Mouse (Mus musculus) liver (tissue): ENCODE measurements around the gene Dlgap3.

Source experiments
- DNase-seq: peaks from one replicate; pipeline ENCODE4 v3.0.0-alpha.2; 2020; ENCODE audit warnings: mixed read lengths

Dlgap3 gene

DNA sequence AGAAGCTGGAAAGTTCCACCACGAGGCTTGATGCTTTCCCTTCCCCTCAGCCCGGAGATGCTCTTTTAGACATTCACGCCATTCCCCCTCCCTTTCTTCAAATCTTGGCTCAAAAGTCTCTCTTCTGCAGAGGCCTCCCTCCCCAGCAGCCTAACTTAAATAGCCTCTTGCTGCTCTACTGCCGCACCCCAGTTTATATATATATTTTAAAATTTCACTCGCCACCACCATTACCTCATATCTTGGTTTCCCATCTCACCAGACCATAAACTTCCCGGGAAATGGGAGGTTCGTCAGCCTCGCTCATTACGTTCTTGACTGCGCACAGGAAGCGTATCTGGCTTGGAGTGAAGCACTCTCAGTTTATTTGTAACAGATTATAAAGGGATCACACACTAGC, 9.0 kb downstream of the Dlgap3 start:
- no peak for DNase-seq

DNA sequence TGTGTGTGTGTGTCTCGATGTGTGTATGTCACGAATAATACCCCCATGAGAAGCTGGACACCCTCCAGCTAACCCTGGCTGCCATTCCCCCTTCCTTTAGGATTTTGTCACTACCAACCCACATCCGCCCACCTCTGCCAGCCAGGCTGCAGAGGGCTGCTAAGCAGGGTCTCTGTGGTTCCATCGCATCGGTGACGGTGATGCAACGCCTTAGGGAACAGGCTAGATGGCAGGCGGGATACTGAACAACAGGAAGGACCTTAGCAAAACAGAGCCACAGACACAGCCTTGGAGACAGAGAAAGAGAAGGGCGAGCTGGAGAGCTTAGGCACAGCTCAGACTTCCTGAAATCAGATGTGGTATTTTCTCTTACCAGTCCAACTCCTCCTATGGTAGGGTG, 9.7 kb downstream of the Dlgap3 start:
- no peak for DNase-seq

DNA sequence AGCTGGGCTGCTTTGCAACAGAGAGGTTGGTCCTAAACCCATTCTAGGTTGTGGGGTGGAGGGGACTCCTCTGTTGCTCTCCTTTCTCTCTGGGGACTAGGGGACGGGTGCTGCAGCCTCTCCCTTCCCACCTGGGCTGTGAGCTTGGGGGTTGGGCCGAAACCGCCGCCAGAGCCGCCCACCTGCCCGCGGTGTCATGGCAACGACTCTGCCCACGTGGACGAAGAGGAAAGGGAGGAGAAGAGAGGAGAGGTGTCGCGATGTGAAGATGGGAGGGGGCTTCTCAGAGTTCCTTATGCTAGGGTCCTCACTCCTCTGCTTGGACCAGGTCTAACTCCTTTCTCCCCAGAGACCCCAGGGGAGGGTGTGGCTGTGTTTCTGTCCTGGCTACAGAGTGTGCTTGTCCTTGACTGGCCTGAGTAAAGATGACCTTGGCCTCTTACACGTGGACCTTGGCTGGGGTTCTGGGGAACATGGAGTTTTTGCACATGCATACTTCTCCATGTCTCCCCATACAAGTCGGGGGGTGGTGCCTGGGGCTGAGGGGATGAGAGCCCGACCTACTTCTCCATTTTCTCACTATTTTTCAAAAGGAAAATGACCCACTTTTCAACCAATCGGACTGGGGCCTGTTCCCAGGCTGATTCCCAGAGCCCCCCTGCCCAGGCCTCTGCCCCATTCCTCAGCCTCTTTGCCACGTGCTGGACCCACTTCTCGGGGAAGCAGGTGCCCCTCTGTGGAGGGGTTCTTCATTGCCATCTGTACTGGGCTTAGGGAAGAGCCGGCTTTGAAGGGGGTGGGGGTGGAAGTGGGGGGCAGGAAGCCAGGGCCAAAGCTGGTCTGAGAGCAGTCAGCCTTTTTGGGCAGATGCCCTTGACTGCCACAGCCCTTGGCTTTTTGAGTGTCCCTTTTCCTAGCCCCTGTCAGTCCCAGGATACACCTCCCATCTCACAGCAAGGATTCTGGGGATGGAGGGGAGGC, 10.8 kb downstream of the Dlgap3 start:
- no peak for DNase-seq

DNA sequence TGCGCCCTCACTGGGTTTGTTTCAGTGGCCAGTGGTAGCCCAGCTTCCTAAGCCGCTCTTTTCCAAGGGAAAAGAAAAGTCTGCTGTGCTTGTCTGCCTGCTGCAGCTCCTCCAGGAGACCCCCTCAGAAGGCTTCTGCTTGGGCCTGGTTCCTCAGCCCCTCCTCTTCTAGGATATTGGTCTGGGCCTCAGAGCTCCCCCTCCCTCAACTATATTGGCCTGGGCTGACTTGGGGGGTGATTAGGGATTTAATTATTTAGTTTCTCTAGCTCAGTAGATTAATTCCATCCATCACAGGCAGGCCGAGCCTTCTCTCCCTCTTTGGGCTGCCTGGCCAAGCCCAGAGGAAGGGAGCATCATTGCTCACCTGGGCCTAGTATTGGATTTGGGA, 11.4 kb downstream of the Dlgap3 start:
- no peak for DNase-seq

DNA sequence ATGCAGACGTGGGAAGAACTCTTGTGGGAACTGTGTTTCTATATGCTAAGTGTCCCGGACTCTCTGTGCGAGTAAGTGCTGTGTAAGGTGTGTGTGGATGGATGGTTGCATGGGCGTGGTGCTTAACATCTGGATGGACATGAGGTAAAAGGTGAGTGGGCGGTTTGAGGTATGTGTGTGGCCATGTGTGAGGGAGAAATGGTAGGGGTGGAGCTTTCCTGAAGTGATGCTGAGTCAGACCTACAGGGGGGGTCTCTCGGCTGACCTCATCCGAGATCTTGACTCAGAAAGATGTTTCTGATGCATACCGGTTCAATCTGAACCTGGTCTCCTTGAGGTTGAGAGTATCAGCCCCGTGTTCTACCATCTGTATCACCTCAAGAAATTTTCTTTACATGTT, 12.0 kb downstream of the Dlgap3 start:
- DNase-seq = no peak

GRCm38 (mm10) chr4:127183867-127184266, 14.9 kb downstream of the Dlgap3 start:
- no peak for DNase-seq

DNA sequence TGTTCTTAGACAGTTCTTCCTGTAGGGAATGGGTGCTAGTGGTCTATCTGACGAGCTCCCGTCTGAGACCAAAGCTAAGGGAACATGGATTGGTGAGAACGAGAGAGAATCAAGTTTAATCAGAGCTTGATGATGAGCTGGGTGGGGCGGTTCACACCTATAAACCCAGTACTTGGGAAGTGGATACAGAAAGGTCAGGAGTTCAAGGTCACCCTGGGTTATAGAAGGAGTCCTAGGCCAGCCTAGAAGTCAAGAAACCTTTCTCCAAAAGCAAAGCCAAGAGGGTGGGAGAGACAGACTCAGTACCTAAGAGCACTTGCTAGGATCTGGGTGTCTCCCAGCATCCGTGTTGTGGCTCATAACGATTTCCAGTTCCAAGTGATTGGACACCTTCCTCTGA, 21.9 kb downstream of the Dlgap3 start:
- DNase-seq = no peak

DNA sequence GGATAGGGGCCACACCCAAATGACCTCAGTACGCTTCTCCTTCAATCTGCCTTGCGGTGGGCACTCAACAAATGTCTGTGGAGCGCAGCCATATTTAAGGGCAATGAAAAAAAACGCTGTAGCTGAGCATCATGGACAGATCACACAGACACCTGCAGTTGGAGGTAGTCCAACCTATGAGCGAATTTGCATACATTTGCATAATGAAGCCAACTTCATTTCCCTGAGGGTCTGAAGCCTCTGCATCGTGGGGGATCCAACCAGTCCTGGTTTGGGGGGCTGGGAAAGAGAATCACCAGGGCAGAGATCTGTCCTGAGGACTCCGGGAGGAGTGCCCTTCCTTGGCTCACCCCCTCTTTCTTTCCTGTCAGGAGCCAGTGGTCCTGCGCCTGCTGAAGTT, 23.7 kb downstream of the Dlgap3 start:
- no peak for DNase-seq

- DNase-seq = no peak
These were observed 24.6 kb downstream of the Dlgap3 start for GRCm38 (mm10) chr4:127193378-127194155.

- DNase-seq = no peak
These were observed 25.7 kb downstream of the Dlgap3 start for GRCm38 (mm10) chr4:127194477-127195269.

GRCm38 (mm10) chr4:127198609-127199008, 29.6 kb downstream of the Dlgap3 start:
- no peak for DNase-seq

DNA sequence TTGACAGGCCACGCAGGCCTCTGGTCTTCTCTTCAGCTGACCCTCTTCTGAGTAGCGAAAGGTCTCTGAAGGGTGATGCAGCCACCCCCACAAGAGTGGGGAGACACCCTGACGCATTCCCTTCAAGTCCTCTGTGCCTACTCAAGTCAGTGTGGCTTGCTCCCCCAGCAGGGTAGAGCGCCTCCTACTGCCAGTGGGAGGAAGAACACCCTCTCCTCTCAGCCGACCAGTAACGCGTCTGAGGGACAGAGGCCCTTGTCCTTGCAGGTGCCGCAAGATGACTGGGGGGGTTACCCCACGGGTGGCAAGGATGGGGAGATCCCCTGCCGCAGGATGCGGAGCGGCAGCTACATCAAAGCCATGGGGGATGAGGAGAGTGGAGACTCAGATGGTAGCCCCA, 30.4 kb downstream of the Dlgap3 start:
- DNase-seq = peak; percentile 11

GRCm38 (mm10) chr4:127200164-127200722, 31.2 kb downstream of the Dlgap3 start:
- no peak for DNase-seq

GRCm38 (mm10) chr4:127200769-127201617, 32.0 kb downstream of the Dlgap3 start:
- no peak for DNase-seq

- DNase-seq = no peak
These were observed 34.1 kb downstream of the Dlgap3 start for GRCm38 (mm10) chr4:127203081-127203480.

DNA sequence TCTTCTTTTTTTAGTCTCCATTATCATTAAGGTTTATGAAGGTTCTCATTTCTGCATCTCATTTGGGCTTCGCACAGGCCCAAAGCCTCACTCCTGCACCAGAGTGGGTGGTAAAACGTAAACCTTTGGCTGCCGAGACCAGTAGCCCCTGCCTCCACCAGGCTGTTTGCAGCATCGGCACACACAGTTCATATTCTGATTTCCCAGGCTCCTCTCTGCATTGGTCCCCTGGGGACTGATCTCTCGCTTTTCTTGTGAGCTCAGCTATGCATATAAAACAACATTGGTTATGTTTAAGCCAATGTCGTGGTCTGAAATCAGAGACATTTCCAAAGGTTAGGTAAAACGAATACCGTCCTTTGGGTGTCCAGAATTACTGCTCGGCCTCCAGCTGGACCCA, 42.3 kb downstream of the Dlgap3 start:
- no peak for DNase-seq

GRCm38 (mm10) chr4:127214510-127214909, 45.5 kb downstream of the Dlgap3 start:
- DNase-seq = no peak

DNA sequence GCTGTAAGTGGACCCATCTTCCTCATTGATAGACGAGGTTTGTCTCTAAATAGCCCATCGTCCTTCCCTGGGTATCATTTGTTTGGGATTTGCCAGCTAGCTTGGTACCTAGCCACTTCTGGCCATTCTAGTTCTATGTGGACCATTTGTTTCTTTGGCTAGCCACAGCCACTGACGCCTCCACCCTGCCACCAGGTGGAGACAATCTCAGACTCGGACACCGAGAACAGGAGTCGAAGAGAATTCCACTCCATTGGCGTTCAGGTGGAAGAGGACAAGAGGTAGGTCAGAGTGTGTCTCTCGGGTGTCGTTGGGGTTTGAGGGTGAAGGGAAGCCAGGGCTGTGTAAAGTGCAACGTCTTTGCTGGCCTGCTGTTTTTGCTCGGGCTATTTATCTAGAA, 46.1 kb downstream of the Dlgap3 start:
- DNase-seq = no peak

- no peak for DNase-seq
These were observed 46.8 kb downstream of the Dlgap3 start for GRCm38 (mm10) chr4:127215799-127216198.

DNA sequence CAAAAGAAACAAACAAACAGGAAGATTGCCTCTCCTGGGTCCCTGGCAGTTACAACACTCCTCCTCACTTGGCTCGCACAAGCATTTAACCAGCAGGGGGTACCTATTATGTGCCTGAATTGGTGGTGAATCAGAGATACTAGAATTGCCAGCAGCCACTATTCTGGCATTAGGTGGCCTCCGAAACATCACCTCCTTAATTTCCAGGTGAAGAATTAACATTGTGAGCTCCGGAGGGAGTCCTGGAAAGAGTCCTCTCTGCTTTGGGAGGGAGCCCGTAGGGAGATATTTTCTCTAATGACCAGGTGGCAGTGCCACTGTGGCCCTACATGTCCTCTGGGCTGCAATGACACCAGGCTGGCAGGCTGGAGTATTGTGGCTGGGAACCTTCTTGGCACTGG, 47.2 kb downstream of the Dlgap3 start:
- DNase-seq = no peak

DNA sequence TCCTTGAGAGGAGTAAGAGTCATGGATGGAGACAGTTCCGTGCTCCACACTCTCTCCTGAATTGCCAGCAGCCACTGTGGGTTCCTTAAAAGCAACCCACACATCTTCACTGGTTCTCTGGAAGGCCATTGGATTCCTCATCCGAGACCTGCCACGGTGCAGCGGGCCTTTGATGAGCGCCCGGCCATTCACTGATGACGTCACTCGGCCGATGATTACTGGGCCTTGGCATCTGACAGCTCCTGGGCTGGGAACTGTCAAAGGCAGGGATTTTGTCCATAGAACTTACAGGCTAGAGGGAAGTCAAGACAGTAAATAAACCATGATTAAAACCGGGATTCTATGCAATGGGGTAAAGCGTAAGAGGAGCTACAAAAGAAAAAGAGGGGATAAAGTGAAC, 48.0 kb downstream of the Dlgap3 start:
- DNase-seq = no peak

DNA sequence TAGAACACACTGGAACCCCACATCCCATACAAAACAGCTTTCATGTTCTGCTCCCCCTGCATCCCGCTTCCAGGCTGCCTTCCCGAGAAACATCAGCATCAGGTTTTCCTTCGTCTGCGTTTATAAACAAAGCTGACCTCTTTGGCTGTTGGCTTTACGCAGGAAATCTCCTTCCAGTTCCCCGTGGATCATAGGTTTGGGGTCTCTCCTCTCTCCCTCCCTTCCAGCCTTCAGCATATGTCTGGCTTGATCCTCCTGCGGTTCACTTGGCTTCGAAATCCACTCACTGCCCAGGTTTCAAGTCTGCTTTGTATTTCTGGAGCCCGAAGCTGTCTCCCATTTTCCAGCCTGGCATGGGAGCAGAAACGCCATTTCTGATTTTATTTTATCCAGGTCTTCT, 54.3 kb downstream of the Dlgap3 start:
- DNase-seq = no peak
